Mouse (Mus musculus): ENCODE results near the gene Hbq1a. TPM values are rescaled to one million over a fixed set of nuclear protein-coding genes. Genes with fewer than 3 reads are reported as not detected.
A peak's percentile ranks its signal among the peaks of the same experiment; 100 is the strongest.
"Not testable (repeated sequence)": the region's sequence is repeated elsewhere in the genome, so short reads cannot be mapped to it uniquely, and the experiment has no call there.

The Hbq1a gene
- polyA plus RNA-seq (2012), result not detected in 2 replicates

- TF ChIP-seq GATA1 (IDR thresholded peaks at IDR 0.05; ENCODE audit: low read length), result not testable (repeated sequence)
Measured at GRCm38 (mm10) chr11:32299865-32300264, at the start of gene Hbq1a. Gene Hbq1a, plus strand, starts transcription at chr11:32300069.

GRCm38 (mm10) chr11:32250880-32251763 lies 48.7 kb upstream of the Hbq1a start:
- peak; percentile 95 for TF ChIP-seq GATA1 (IDR thresholded peaks at IDR 0.05; ENCODE audit: low read length)

- TF ChIP-seq GATA1 (IDR thresholded peaks at IDR 0.05; ENCODE audit: low read length), result no peak
Measured at GRCm38 (mm10) chr11:32253121-32253520, 46.7 kb upstream of the Hbq1a start.

GRCm38 (mm10) chr11:32256146-32256545 lies 43.7 kb upstream of the Hbq1a start:
- no peak for TF ChIP-seq GATA1 (IDR thresholded peaks at IDR 0.05; ENCODE audit: low read length)

GRCm38 (mm10) chr11:32256566-32256965 lies 43.3 kb upstream of the Hbq1a start:
- TF ChIP-seq GATA1 (IDR thresholded peaks at IDR 0.05; ENCODE audit: low read length), result no peak

GRCm38 (mm10) chr11:32262674-32263415 lies 37.0 kb upstream of the Hbq1a start:
- TF ChIP-seq GATA1 (IDR thresholded peaks at IDR 0.05; ENCODE audit: low read length), result no peak

GRCm38 (mm10) chr11:32265117-32265738 lies 34.6 kb upstream of the Hbq1a start:
- TF ChIP-seq GATA1 (IDR thresholded peaks at IDR 0.05; ENCODE audit: low read length), result peak; percentile 39

- no peak for TF ChIP-seq GATA1 (IDR thresholded peaks at IDR 0.05; ENCODE audit: low read length)
Measured at GRCm38 (mm10) chr11:32266194-32266593, 33.7 kb upstream of the Hbq1a start.

- TF ChIP-seq GATA1 (IDR thresholded peaks at IDR 0.05; ENCODE audit: low read length), result no peak
Measured at GRCm38 (mm10) chr11:32266776-32267175, 33.1 kb upstream of the Hbq1a start.

- no peak for TF ChIP-seq GATA1 (IDR thresholded peaks at IDR 0.05; ENCODE audit: low read length)
Measured at GRCm38 (mm10) chr11:32267188-32267884, 32.5 kb upstream of the Hbq1a start, which contains the start of gene Nprl3. Gene Nprl3, minus strand, starts transcription at chr11:32267707.

- no peak for TF ChIP-seq GATA1 (IDR thresholded peaks at IDR 0.05; ENCODE audit: low read length)
Measured at GRCm38 (mm10) chr11:32267964-32268363, 31.9 kb upstream of the Hbq1a start.

GRCm38 (mm10) chr11:32268952-32269351 lies 30.9 kb upstream of the Hbq1a start:
- TF ChIP-seq GATA1 (IDR thresholded peaks at IDR 0.05; ENCODE audit: low read length), result no peak

- TF ChIP-seq GATA1 (IDR thresholded peaks at IDR 0.05; ENCODE audit: low read length), result no peak
Measured at GRCm38 (mm10) chr11:32271178-32271577, 28.7 kb upstream of the Hbq1a start.

GRCm38 (mm10) chr11:32276347-32276746 lies 23.5 kb upstream of the Hbq1a start, which contains the start of gene Hba-x:
Gene Hba-x, plus strand, starts transcription at chr11:32276400.
- no peak for TF ChIP-seq GATA1 (IDR thresholded peaks at IDR 0.05; ENCODE audit: low read length)
